Mouse (Mus musculus) heart, embryonic 16.5 days (tissue): Measurements from ENCODE around the gene Gm49354. TPM values are rescaled to one million over a fixed set of nuclear protein-coding genes. Genes with fewer than 3 reads are reported as not detected.
A peak's percentile ranks its signal among the peaks of the same experiment; 100 is the strongest.
"Not testable (repeated sequence)": the region's sequence is repeated elsewhere in the genome, so short reads cannot be mapped to it uniquely, and the experiment has no call there.

ENCODE experiments used
- ATAC-seq: fragments of 200-750 bp; cut with Nextera tagmentation; replicated peaks from 2 replicates; pipeline ENCODE4 v1.8.0; 2017; ENCODE audit warnings: moderate number of reproducible peaks; ENCODE audit not compliant: insufficient read depth, low FRiP score; ENCODE audit errors: extremely low read depth
- H3K27ac ChIP-seq: fragments of 300-500 bp; sonication (generic); 2 replicates; pipeline ENCODE4 v1.5.1; 2014; ENCODE audit warnings: mild to moderate bottlenecking, low read length, control low read depth, moderate library complexity
- H3K27me3 ChIP-seq: fragments of 300-500 bp; sonication (generic); 2 replicates; pipeline ENCODE4 v1.6.1; 2014; ENCODE audit warnings: low read length, mixed read lengths; ENCODE audit not compliant: control insufficient read depth, insufficient read depth
- H3K36me3 ChIP-seq: fragments of 300-500 bp; sonication (generic); 2 replicates; pipeline ENCODE4 v1.6.1; 2014; ENCODE audit not compliant: control insufficient read depth, insufficient read depth
- H3K4me1 ChIP-seq: fragments of 300-500 bp; sonication (generic); 2 replicates; pipeline ENCODE4 v1.6.1; 2014; ENCODE audit warnings: low read length, mixed read lengths; ENCODE audit not compliant: control insufficient read depth, insufficient read depth
- H3K4me2 ChIP-seq: fragments of 300-500 bp; sonication (generic); 2 replicates; pipeline ENCODE4 v1.6.1; 2014; ENCODE audit warnings: low read depth, mild to moderate bottlenecking, control low read depth, low read length
- H3K4me3 ChIP-seq: fragments of 300-500 bp; sonication (generic); 2 replicates; pipeline ENCODE4 v1.5.1; 2014; ENCODE audit warnings: mild to moderate bottlenecking, control low read depth, low read length
- H3K9ac ChIP-seq: fragments of 300-500 bp; sonication (generic); 2 replicates; pipeline ENCODE4 v1.6.1; 2014; ENCODE audit warnings: low read length, control low read depth
- H3K9me3 ChIP-seq: fragments of 300-500 bp; sonication (generic); replicated peaks from 2 replicates; pipeline ENCODE4 v1.6.1; 2016; ENCODE audit warnings: low read length; ENCODE audit not compliant: control insufficient read depth
- WGBS: fragments of 180-500 bp; shearing (Covaris S2); extraction: QIAGEN DNeasy Blood & Tissue Kit; methylation state at CpG from one replicate; pipeline ENCODE4 v1.1.7; 2014; 5-methylcytosine and 5-hydroxymethylcytosine counted together
- polyA plus RNA-seq: library from polyadenylated mRNA; unstranded; fragments of >200 nt; fragmentation: Nextera tagmentation; extraction: Ambion mirVana; gene quantifications from 2 replicates; pipeline ENCODE4 v1.2.1, GENCODE M21; 2015

Gene Gm49354
- polyA plus RNA-seq, 1 experiment from 2014 or later = not detected

DNA sequence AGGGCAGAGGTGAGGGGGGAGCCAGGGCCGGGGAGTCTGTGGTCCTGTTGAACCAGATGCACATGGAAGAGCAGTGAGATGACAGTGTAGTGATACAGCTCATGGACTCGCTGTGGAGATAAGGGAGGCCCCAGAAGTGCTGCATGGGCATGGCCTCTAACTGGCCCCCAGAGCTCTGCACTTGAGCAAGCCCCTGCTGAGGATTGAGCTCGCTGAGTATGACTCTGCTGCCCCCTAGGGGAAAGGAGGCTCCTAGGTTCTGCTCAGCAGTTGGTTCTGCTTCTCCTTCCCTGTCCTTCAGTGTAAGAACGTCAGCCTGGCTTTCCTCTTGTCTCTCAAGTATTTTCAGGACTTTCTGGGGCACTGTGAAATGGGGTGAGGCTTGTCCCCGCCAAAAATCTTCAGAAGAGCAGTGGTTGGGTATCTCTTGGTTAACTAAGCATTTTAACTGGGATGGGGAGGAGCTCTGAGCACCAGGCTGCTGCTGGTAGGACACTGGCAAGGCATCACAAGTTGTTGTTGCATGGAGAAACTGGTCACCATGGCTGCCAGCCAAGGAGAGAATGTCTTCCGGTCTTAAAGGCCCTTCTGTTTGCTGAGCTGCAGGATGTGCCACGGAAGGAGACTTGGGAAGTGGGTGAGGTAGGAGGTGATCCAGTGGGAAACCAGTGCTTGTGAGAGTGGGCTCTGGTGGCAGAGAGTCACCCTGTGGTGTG is 53.5 kb downstream of the Gm49354 start:
- no peak overlapping the region for H3K9ac ChIP-seq

DNA sequence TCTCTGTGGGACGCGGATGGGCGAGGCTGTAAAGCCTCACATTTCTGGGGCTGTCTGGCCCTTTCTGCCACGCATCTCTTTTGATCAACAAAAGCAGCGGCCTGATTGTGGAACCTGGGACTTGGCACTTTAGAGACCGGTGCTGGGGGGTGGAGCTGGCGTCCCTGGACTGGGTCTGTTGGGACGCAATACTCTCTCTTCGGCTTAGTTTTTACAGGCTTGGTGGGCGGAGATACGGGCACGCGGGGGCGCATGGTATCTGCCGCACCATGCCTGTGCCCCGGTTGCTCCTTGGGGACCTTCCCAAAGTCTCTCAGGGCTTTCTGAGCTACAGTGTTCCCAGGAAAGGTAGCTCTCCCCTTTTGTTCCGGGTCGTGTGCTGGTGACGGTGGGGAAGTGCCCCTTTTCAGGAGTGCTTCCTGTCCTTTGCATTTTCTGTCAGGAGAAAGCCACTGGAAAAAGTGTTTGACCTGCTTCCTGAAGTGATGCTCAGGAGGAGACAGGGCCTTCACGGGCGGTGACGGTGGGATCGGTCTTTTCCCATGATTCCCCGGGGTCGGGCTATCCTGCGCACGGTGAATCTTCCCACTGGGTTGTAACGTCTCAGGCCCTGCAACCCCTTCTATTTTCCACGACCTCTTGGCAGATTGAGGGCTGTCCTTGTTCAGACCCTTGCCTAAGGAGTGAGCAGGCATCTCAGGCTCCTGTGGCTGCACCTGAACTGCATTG is 55.7 kb downstream of the Gm49354 start:
- Histone ChIP-seq H3K27me3 (no peaks in the 10 kb centered on the region), H3K9me3 (no peaks in the 10 kb centered on the region), H3K4me2 (peak overlapping the region; percentile 46), H3K27ac (no peak overlapping the region), H3K9ac (peak overlapping the region; percentile 5; the same call in 1 of the 2 replicates), H3K4me3 (peak overlapping the region; percentile 4), H3K36me3 (no peaks in the 10 kb centered on the region), H3K4me1 (peaks cover 3% of the 10 kb centered on the region)
- whole genome bisulfite sequencing = 23% methylated on average over 29 of the region's 29 CpGs
- no peak for ATAC-seq

More for the DNA sequence above, 53.5 kb downstream of the Gm49354 start:
- ATAC-seq = peak; percentile 91
- no peaks in the 10 kb centered on the region for H3K9me3 ChIP-seq
- peaks cover 3% of the 10 kb centered on the region for H3K4me1 ChIP-seq
- no peaks in the 10 kb centered on the region for H3K36me3 ChIP-seq
- H3K27ac ChIP-seq = no peak overlapping the region
- no peak overlapping the region for H3K4me2 ChIP-seq
- H3K27me3 ChIP-seq = no peaks in the 10 kb centered on the region
- H3K4me3 ChIP-seq = no peak overlapping the region
- 15% methylated on average over 7 of the region's 7 CpGs for WGBS

DNA sequence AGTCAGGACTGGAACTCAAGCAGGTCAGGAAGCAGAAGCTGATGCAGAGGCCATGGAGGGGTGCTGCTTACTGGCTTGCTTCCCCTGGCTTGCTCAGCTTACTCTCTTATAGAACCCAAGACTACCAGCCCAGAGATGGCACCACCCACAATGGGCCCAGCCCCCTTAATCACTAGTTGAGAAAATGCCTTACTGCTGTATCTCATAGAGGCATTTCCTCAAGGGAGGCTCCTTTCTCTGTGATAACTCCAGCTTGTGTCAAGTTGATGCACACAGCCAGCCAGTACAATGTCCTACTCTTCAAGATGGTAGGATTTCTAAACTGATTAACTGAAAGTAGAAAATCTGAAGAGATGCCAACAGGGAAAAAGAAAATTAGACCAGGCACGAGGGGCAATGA is 60.0 kb downstream of the Gm49354 start:
- not testable (repeated sequence) for H3K27me3 ChIP-seq, H3K4me2 ChIP-seq, H3K9me3 ChIP-seq, H3K4me3 ChIP-seq, H3K36me3 ChIP-seq, ATAC-seq, H3K27ac ChIP-seq, H3K4me1 ChIP-seq, H3K9ac ChIP-seq
- WGBS = 78% methylated on average over 1 of the region's 1 CpGs

DNA sequence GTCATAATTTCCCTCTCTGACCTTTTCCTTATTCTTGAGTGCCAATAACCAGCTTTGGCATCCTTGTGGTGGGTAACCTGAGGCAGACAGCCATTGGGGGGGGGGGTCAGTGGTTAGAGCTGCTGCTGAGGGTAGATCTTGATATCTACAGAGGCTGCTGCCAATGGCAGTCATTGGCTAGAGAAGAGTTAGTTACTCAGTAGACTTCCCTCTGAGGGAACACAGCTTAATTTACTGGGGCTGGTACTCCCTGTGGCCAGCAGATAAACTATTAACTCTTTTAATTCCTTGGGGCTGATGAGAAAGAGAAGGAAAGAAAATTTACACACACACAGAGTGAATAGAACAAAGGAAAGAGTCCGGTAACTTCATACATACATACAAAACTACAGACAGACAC is 62.6 kb downstream of the Gm49354 start:
- Histone ChIP-seq H3K27me3 (no peaks in the 10 kb centered on the region), H3K4me2 (no peak overlapping the region), H3K4me1 (0 out of 2 replicates have a peak, but pooled peaks cover 3% of the 10 kb centered on the region), H3K4me3 (no peak overlapping the region), H3K36me3 (no peaks in the 10 kb centered on the region), H3K27ac (peak overlapping the region; percentile 23; the same call in 1 of the 2 replicates), H3K9ac (no peak overlapping the region), H3K9me3 (no peaks in the 10 kb centered on the region)
- WGBS = 81% methylated on average over 1 of the region's 1 CpGs
- no peak for ATAC-seq

DNA sequence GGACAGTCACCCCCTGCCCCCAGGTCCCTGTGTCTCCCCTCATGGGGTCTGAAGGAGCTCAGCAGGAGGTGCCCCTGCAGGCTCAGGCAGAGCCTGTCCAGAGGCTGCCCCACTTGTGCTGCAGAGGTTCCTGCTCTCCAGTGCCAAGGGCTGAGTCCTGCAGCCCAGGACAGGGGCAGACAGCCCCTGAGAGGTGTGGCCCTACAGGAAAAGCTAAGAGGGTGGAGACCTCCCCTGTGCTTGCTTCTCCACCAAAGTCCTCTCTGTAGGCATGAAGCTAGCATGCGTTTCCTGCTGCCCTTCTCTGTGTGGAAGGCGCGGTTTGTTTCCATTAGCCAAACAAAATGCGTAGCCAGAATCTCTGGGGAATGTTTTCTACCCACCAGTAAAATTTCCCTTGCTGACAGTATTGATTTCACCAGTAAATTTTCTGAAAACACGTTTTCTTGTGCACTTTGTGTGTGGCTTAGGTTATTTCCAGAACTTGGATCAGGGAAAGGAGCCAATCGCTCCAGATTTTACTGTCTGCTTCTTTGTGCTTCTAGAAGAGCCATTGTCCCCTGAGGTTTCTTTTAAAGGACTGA is 63.1 kb downstream of the Gm49354 start:
- not testable (repeated sequence) for H3K27me3 ChIP-seq, H3K36me3 ChIP-seq, H3K9me3 ChIP-seq, H3K4me1 ChIP-seq, H3K4me2 ChIP-seq, H3K4me3 ChIP-seq, H3K9ac ChIP-seq
- H3K27ac ChIP-seq = peak overlapping the region; percentile 23; the same call in 1 of the 2 replicates
- WGBS = 33% methylated on average over 6 of the region's 6 CpGs
- peak; percentile 49 for ATAC-seq

DNA sequence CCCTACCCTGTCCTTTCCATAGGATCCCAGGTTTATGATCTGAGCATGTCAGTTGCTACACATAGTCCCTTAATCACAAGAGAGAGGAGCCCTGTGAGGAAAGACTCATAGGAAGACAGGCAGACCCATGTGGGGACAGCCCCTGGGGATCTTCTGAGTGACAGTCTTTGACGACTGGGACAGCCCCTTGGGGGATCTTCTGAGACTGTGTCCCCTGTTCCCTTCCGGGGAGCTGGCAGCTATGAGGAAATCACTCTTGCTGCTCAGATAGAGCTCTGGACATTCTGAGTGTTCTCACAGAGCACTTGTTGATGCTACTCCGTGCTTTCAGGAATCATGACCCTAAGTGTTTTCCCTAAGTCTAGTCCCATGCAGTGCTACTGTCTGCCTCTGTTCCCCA is 68.3 kb downstream of the Gm49354 start:
- WGBS = 35% methylated on average over 3 of the region's 3 CpGs
- no peak overlapping the region for H3K4me3 ChIP-seq
- H3K9me3 ChIP-seq = no peaks in the 10 kb centered on the region
- 0 out of 2 replicates have a peak, but pooled peaks cover 3% of the 10 kb centered on the region for H3K27me3 ChIP-seq
- H3K4me1 ChIP-seq = no peaks in the 10 kb centered on the region
- H3K27ac ChIP-seq = no peak overlapping the region
- no peaks in the 10 kb centered on the region for H3K36me3 ChIP-seq
- no peak overlapping the region for H3K4me2 ChIP-seq
- H3K9ac ChIP-seq = no peak overlapping the region
- ATAC-seq = no peak

DNA sequence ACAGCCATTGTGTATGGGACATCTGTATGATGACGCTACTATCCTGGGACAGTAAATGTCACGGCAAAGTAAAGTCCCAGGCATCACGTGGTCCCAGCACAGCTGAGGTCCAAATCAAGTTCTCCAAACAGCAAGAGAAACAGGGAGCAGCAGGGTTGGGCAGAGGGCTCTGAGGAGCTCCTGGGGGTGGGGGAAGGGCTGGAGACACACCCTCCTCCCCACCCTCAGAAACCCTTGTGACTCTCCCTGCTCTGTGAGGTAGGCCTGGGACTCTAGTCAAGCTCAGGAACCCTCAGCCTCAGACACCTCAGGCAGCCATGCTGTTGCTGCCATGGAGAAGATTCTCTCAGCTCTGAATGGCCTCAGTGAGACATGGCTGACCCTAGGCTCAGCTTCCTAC is 70.1 kb downstream of the Gm49354 start, which contains the start of gene Spata31d1b:
TSS of gene Spata31d1b (plus strand) at position 301 of the 400 bp plus-strand sequence.
- H3K4me2 ChIP-seq, H3K9me3 ChIP-seq, ATAC-seq, H3K4me3 ChIP-seq, H3K4me1 ChIP-seq, H3K36me3 ChIP-seq, H3K27ac ChIP-seq, H3K27me3 ChIP-seq, H3K9ac ChIP-seq: not testable (repeated sequence)
- 63% methylated on average over 3 of the region's 3 CpGs for WGBS

DNA sequence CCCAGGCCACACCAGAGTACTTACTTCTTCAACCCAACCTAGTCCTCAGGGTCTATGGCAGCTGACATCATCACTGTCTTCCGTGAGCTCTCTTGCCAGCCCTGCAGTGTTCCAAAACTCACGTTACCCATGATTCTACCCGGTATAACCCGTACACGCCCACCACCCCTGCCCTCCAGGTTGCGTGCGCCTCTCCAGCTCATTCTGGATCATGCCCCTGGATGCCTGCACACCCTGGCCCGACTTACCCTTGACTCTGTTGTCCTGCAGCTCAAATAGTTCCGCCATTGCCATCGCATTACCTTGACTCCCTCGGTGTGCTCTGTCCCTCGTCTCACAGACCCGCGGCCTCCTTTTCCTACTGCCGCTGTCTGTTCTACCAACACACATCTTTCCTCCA is 71.8 kb downstream of the Gm49354 start, which contains the start of gene Spata31d1a:
TSS of gene Spata31d1a (minus strand) at position 101 of the 400 bp plus-strand sequence.
- Histone ChIP-seq H3K9me3 (no peaks in the 10 kb centered on the region), H3K36me3 (no peaks in the 10 kb centered on the region), H3K4me2 (no peak within 1 kb of the TSS), H3K4me1 (no peaks in the 10 kb centered on the region), H3K9ac (no peak within 1 kb of the TSS), H3K4me3 (no peak within 1 kb of the TSS), H3K27ac (no peak within 1 kb of the TSS), H3K27me3 (0 out of 2 replicates have a peak, but pooled peaks cover 3% of the 10 kb centered on the region)
- 80% methylated on average over 15 of the region's 15 CpGs for WGBS
- no peak for ATAC-seq
